Mouse (Mus musculus): ENCODE measurements around the gene Cbx8. TPM values are rescaled to one million over a fixed set of nuclear protein-coding genes. Genes with fewer than 3 reads are reported as not detected.

The Cbx8 gene
- total RNA-seq, 1 experiment from 2014 or later, result 2.2 TPM

GRCm38 (mm10) chr11:119053257-119053670, 12.5 kb upstream of the Cbx8 start:
- peak; percentile 77 for ATAC-seq (ENCODE audit: extremely low read depth, insufficient number of reproducible peaks, low FRiP score, poor library complexity, severe bottlenecking)

DNA sequence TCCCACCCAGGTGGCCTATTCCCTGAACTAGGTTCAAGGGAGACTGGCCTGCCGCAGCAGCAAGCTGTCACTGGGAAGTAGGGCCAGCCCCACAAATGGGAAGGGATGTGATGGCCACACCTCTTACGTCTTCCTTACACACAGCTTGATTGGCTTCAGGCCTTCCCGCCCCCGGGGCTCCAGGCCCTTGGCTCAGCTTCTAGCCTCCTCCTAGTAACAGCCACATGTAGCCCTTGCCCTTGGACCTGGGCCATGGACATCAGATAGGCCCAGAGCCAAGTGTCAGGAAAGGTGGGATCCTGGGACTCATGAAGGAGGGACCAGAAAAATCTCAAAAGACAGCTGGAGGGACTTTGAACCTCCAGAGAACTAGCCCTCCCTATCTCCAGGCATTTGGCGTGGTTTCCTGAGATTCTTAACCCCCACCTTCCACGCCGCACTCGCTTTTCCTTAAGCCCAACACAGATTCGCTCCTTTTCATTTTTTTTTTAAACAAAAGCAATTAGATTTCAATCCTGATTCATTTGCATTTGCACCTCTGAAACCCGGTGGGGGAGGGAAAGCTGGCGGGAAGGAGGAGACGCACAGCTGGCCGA, 12.0 kb upstream of the Cbx8 start:
- ATAC-seq (ENCODE audit: extremely low read depth, insufficient number of reproducible peaks, low FRiP score, poor library complexity, severe bottlenecking), result no peak

GRCm38 (mm10) chr11:119051927-119052660, 11.3 kb upstream of the Cbx8 start:
- peak; percentile 24; the same call in 1 of the 2 replicates for ATAC-seq (ENCODE audit: extremely low read depth, insufficient number of reproducible peaks, low FRiP score, poor library complexity, severe bottlenecking)

DNA sequence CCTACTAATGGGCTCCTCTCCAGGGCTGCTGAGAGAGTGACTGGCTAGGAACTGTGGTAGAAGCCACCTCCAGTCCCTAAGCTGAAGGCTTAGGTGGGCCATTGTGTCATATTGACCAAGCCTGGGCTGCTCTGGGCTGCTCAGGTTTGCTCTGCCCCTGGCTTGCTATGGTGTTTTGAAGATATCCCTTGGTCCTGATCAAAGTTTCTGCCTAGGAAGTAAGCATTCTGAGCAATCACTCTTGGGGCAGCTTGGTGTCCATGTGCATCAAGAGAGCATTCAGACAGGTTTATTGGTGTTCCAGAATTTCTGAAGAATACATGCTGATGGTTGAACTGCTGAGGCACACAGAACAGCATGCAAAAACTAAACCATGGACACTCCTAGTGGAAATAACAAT, 10.7 kb upstream of the Cbx8 start:
- ATAC-seq (ENCODE audit: extremely low read depth, insufficient number of reproducible peaks, low FRiP score, poor library complexity, severe bottlenecking), result no peak

GRCm38 (mm10) chr11:119050361-119050760, 9.6 kb upstream of the Cbx8 start:
- ATAC-seq (ENCODE audit: extremely low read depth, insufficient number of reproducible peaks, low FRiP score, poor library complexity, severe bottlenecking), result no peak

DNA sequence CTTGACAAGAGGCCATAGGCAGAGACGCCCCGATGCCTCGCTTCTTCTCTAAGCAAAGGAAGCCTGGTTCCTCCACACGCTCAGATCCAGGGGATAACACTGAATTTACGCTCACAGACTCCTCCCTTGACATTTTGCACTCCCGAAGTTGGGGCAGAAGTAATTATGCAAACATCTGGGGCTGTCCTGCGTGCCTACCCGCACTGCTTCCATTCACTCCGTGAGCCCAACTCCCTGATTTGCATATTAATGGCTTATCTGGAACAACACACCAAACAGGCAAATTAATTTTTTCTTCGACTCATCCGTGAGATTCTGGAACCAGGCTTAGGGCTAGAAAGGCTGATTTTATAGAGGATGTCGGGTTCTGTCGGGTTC, 7.4 kb upstream of the Cbx8 start:
- no peak for ATAC-seq (ENCODE audit: extremely low read depth, insufficient number of reproducible peaks, low FRiP score, poor library complexity, severe bottlenecking)

DNA sequence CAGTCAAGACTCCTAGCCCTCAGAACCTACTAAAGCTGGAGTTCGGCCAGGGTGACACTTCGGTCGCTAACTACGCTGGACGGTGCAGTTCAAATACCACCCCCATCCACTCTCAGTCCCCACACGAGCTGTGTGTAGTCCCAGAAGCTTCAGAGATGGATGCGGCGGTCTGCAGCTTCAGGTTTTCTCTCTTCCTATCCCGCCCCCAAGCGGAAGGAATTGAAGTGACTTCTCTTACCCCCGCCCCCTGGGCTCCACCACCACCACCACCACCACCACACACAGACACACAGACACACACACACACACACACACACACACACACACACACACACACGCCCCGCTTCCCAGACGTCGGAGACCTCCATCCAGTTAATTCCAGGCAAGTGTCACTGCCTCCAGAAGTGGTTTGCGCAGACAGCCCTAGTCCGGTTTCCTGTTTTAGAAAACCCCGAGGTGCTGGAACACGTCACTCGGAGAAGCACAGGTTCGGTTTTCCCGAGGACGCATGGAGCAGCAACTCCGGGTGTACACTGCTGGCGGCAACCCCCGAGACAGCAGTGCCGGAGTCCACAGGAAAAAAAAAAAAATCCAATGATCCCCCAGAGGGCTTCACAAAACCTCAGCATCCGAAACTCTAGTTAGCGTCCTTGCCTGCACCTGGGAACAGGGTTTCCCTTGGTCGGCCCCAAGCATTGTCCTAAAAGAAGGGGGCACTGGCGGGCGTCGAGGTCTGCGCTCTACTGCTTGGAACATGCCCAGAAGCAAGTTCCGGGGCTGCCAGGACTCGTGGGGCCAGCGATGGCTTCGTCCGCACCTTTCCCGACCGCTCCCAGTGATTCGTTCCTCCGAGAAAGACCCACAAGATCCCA, 6.7 kb upstream of the Cbx8 start:
- no peak for ATAC-seq (ENCODE audit: extremely low read depth, insufficient number of reproducible peaks, low FRiP score, poor library complexity, severe bottlenecking)

- ATAC-seq (ENCODE audit: extremely low read depth, insufficient number of reproducible peaks, low FRiP score, poor library complexity, severe bottlenecking), result no peak
Measured at GRCm38 (mm10) chr11:119046601-119047245, 6.0 kb upstream of the Cbx8 start.

- ATAC-seq (ENCODE audit: extremely low read depth, insufficient number of reproducible peaks, low FRiP score, poor library complexity, severe bottlenecking), result no peak
Measured at GRCm38 (mm10) chr11:119044551-119045337, 4.0 kb upstream of the Cbx8 start.

DNA sequence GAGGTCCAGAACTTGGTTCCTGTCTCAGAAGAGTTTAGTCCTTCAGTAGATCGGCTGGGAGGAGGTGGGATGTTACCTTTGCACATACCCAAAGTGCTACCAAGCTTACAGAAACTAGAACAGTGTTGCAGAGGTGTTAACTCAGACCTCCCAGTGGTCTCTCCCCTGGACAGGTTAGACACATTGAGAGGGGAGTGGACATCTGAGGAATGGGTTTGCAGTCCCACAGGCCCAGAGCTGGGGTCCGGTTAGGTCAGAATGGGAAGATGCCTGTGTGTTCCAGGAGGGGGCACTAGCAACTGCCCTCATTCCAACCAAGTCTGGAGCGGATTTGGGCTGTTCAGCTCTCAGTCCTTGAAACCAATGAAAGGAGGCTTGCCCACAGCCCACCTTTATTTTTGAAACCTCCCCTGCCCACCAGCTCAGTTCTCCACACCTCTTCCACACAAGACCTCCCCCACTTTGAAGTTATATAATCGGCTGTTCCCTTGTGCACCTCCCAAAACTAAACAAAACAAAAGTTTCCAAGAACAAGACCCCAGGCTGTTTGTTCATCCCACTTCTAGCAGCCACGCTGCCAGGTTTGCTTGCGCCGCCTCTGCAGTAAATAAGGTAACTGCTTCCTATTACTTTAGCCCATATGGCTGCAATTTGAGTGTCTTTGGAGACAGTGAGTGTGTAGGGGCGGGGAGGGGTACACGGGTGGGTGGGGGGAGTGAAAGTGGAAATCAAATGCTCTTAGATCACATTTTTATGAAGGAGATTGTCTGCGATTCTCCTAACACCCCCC, 3.2 kb upstream of the Cbx8 start:
- ATAC-seq (ENCODE audit: extremely low read depth, insufficient number of reproducible peaks, low FRiP score, poor library complexity, severe bottlenecking), result no peak

GRCm38 (mm10) chr11:119043273-119043540, 2.4 kb upstream of the Cbx8 start:
- ATAC-seq (ENCODE audit: extremely low read depth, insufficient number of reproducible peaks, low FRiP score, poor library complexity, severe bottlenecking), result no peak

DNA sequence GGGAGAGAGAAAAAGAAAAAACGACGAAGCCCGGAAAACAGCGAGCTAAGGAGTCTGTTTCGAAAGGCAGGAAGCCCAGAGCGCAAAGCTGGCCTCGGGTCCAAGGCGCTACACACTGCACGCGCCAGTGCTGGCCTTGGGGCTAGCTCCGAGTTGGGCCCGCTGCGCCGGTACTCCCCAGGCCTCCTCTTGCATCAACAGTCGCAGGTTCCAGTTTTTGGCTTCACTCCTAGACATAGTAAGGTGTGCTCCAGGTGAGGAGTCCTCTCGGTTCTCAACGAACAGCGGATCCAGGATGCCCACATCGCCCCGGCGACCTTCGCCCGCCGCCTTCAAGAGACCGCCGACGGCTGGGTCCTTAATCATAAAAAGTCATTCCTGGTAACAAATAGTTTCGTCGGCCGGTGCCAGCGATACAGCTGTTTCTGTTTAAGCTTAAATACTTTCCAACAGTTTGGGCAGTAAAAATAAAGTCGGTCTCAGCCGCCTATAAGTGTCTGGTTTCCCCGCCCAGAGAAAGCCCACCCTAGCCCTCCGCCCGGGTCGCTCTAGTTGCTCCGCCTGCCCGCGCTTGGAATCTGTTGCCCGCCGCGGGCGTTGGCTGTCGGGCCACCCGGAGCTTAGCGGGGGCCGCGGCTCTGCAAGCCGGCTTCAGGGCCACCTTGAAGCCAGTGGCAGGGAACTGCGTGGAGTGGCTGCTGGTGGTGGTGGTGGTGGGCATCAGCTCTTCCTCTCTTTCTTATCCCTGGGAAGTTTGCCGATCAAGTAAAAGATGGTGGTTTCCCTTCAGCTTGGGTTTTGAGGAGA, 1.9 kb upstream of the Cbx8 start:
- no peak for ATAC-seq (ENCODE audit: extremely low read depth, insufficient number of reproducible peaks, low FRiP score, poor library complexity, severe bottlenecking)

GRCm38 (mm10) chr11:119041750-119042465, 1.1 kb upstream of the Cbx8 start:
- ATAC-seq (ENCODE audit: extremely low read depth, insufficient number of reproducible peaks, low FRiP score, poor library complexity, severe bottlenecking), result no peak

DNA sequence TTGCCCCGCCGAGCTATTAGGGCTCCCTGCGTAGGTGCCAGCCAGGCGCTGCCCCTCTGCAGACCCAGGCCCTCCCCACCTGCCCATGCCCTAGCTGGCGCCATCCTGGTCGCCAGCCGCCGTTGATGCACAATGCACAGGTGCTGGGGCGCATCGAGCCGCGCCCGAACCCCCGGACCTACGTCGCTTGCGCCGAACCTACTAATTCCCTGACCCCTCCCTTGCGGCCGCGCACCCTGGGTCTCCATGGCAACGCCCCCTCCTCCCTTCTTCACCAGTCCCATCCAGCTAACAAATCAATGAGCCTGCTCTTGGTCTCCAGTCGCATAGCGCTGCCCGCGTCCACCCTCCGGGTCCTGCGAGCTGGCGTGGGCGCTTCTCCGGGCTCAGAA, 552 bp upstream of the Cbx8 start:
- ATAC-seq (ENCODE audit: extremely low read depth, insufficient number of reproducible peaks, low FRiP score, poor library complexity, severe bottlenecking), result no peak

DNA sequence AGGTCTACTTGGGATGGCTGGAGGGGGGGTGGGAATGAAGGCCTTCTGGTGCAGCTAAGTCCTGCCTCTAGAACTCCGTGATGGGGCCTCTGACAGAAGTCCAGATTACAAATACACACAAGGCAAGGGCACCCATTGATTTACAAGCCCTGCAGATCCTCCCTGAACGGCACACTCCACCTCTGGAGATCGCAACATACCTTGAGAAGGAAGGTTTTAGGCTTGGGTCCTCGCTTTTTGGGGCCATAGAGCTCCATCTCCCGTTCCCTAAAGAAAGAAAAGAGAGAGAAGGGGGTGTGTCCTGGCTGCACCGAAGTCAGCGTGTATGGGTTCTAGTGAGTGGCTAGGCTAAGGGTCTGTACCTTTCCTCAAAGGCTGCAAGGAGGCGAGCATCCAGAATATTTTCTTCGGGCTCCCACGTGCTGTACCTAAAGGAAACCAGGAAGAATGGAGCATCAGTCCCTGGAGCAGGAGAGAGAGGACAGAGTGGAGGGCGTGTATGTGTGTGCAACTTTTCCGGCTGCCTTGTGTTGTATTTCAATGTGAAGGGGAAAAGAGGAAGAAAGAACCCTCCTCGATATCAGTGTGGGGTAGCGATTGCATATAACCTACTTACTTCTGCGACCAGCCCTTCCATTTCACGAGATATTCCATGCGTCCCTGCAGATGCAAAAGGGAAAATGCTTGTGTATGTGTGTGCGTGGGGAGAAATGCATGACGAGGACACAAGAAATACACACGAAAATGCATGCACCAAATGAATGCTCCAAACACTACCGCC, 847 bp downstream of the Cbx8 start:
- no peak for ATAC-seq (ENCODE audit: extremely low read depth, insufficient number of reproducible peaks, low FRiP score, poor library complexity, severe bottlenecking)
